Mouse (Mus musculus): ENCODE measurements around the gene Mrfap1. TPM values are rescaled to one million over a fixed set of nuclear protein-coding genes. Genes with fewer than 3 reads are reported as not detected.
"Not testable (repeated sequence)": the region's sequence is repeated elsewhere in the genome, so short reads cannot be mapped to it uniquely, and the experiment has no call there.

The Mrfap1 gene
- total RNA-seq (2021), result 100 to 1,000 TPM; 300 to 317 TPM

DNA sequence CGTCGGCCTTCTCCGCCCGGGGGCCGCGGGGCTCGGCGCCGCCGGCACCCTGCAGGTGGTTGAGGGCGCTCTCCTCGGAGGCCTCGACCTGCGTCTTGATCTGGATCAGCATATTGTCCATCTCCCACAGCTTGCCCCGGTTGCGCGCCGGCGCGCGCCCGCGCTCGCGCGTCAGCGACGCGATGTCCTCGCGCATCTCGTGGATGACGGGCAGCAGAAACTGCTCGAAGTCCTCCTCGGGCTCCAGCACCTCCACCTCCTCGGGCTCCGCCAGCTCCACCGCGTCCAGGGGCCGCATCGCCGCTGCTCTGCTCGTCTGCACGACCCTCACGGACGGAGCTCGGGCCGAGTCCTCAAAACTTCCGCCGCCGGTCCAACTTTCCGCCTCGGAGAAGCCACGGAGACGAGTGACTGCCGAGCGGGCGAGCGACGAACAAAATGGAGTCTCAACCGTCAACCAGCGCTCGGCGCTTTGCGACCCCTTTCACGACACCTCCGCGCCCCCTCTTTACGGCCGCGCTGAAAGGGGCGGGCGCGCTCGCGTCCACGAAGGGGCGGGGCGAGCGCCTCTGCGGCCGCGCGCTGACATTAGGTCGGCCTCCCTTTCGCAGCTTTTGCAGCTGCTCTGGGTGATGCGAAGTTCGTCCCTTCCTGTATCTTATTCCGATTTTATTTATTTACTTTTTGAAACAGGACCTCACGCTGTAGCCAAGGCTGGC lies at the start of gene Mrfap1:
Gene Mrfap1 (minus strand): TSS at position 477 of the 719 bp plus-strand sequence.
- peak; percentile 96 for DNase-seq
- intact Hi-C loops (cut with DNase I), result not testable (repeated sequence)

DNA sequence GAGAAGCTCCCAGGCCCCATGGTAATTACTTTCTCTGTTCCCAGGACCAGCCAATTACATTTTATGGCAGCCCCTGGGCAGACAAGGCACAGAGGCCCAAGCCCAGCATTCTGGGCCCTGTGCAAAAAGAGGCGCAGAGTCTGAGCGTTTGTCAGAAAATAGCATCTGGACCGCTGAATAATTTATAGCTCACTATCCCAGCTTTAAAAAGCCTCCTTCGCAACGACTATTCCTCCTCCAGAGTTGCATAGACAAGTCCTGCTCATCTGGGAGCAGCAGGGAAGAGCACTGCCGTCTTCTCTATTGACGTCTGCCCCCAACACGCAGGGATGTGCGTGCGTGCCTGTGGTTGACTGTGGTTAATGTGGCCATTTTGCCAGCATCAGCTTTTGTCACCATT lies 47.9 kb upstream of the Mrfap1 start:
- DNase-seq, result no peak
- intact Hi-C loops (cut with DNase I), result no loop called here

DNA sequence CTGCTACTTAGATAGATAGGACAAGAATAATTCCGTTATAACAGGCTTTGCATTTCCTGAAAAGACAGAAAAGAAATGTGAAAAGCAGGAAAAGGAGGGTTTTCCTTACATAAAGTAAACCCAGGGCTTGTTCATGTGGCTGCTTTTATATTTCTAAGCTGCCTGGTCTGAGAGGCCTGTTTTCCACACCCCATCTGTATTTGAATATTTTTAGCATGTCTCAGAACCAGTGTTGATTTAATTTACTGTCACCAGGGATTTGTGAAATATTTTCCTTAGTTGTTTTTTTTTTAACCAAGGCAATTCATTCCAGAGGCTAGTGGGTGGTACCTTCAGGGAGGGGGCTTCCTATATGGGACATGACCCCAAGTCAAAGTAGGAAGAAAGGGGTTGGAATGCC lies 45.1 kb upstream of the Mrfap1 start:
- intact Hi-C loops (cut with DNase I), result no loop called here
- DNase-seq, result no peak

DNA sequence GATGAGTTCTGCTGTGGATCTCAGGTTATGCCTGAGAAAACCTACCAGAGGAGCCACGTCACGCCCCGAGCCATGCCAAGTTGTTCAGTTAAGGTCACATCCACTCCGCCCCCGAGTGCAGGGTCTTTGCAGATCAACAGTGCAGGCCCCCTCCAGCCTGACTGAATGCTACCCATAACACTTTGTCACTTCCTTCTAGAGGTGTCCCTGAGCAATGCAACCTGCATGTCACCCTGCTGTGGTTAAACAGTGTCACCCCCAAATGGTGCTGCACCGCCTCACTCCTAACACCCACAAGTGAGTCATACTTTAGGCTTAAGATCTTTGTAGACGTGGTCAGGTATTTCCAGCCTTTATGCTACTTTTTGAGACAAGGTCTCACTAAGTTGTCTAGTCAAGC lies 43.5 kb upstream of the Mrfap1 start:
- DNase-seq, result no peak
- intact Hi-C loops (cut with DNase I), result no loop called here

DNA sequence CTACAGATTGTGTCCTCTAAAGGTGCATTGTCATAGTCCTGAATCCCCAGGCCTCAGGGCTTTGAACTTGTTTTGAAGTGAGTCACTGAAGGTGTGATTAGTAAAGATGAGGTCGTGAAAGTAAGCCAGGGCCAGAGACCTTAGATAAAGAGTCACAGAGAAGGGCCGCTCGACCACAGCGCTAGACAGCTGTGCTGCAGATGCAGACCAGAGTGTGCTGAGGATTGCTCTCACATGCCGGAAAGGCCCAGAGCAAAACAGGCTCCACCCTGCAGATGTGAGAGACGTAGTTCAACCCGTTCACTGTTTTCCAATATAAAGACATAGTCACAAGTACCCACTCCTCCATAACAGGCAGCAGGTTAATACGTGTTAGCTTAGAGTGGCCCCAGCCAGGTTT lies 43.0 kb upstream of the Mrfap1 start:
- intact Hi-C loops (cut with DNase I), result loop anchor here (5.0 kb wide), 2 partner anchors 98 to 163 kb away; no protein-coding TSS in a partner anchor
- no peak for DNase-seq

DNA sequence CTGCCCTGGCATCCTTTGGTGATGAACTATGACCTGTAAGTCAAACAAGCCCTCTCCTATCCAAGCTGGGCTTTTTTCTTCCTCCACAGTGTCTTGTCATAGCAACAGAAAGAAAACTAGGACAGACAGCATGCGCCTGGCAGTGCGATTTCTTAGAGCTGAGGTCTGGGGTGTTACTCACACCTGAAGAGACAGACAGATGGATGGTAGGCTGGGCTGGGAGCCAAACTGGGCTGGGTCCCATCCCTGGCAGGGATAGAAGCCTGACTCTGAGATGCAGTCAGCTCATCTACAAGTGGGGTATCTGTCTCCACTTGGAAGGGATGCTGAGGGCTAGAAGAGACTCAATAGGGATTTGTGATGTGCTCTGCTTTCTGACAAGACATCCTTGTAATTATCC lies 42.5 kb upstream of the Mrfap1 start:
- intact Hi-C loops (cut with DNase I), result loop anchor here (5.0 kb wide), 2 partner anchors 98 to 163 kb away; no protein-coding TSS in a partner anchor
- no peak for DNase-seq

DNA sequence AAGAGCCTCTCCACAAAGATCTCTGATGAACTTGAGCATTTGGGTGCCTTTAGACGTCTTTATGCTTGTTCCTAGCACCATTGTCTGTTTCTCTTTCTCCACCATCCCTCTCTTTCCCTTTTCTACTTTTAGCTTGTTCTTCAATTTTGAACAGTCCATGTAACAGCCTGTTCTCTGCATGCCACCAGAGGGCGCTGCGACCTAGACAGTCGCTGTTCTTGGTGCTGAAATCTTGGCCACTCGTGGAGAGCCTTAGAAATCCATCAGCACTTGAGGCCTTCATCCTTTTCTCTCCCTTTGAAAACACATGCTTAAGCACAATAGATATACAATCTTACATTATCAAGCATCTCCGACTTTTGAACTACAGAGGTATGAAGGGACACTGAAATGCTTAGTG lies 39.4 kb upstream of the Mrfap1 start:
- intact Hi-C loops (cut with DNase I), result loop anchor here (1.0 to 5.0 kb wide), 3 partner anchors 84 to 166 kb away; no protein-coding TSS in a partner anchor
- peak; percentile 66 to 83 for DNase-seq

DNA sequence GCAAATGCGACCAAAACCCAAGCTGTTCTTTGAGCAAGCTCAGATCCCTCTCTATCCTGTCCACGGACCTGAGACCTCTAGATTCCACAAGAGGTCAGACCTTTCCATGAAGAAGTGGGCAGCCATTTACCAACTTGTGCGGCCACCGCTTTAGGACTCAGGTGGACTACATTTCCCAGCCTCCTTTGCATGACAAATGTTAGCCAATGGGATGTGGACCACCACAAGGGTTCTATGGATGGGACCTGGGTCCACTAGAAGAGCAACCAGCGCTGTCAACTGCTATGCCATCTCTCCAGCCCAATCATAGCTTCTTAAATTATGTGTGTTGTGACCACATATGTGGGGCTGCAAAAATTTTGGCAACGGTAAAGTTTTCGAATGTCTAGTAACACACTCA lies 34.7 kb upstream of the Mrfap1 start:
- no peak for DNase-seq
- intact Hi-C loops (cut with DNase I), result no loop called here

DNA sequence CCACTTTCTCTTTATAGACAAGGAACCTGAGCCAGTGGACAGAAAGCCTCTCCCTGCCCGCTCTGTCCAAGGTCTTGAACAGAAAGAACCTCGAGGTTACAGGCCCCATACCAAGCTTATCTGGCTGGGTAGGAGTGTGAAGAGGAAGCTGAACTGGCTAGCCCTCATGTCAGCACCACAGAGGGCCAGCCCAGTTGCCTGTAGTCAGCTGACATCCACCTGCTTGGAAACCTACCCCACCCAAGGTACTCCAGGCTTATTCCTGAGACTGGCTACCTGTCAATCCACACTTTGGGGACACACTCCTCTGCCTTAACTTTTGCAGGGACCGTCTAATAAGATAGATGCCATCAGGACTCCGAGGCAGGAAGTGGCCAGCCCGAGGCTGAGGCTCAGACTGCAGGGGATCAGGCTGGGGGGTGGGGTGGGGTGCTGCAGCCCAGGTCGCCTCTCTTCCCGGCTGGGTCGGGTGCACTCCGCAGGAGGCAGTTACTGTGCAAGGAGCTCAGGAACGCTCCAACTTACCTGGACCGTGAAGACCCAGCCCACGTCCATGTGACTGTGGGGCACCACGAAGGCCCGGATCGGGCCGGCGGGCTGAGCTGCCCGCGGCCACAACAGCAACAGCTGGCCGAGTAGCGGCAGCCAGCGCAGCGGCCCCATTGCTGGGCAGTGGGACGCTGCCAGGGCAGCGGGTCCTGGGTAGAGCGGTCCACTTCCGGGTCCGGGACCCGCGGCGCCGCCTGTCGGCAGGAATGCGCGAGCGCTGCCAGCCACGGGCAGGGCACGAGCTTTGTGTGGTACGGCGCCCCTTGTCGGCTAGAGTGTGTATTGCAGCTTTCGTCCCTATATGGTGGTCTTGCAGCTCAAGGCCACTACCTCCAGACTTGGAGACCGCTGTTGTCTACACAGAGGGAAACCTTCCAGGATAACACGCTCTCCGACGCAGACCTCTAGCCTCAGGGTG lies 33.6 kb upstream of the Mrfap1 start, which contains the start of gene Man2b2:
Gene Man2b2 (minus strand): TSS at position 741 of the 967 bp plus-strand sequence.
- intact Hi-C loops (cut with DNase I), result loop anchor here (1.0 kb wide), 1 partner anchor 74 kb away; no protein-coding TSS in a partner anchor

DNA sequence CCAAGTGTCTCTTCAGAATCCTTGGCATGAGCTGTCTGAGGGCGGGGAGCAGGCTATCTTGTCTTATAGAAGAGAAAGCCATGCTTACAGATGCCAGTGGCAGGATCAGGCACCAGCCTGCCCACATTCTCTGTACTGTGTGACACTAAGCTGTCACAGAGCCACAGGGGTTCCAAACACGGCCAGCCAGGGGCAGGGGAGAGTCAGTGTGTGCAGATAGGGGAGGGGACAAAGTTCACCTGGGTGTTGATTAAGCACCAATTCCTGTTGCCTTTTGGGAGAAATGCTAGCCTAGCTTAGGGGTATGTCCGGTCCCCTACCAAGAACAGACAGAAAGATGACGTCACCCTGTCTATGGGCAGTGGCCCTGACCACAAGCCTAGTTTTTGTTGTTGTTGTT lies 32.5 kb upstream of the Mrfap1 start:
- intact Hi-C loops (cut with DNase I), result no loop called here
- DNase-seq, result no peak

More for the DNA sequence above, 33.6 kb upstream of the Mrfap1 start, which contains the start of gene Man2b2:
- DNase-seq, result peak; percentile 89 to 95

DNA sequence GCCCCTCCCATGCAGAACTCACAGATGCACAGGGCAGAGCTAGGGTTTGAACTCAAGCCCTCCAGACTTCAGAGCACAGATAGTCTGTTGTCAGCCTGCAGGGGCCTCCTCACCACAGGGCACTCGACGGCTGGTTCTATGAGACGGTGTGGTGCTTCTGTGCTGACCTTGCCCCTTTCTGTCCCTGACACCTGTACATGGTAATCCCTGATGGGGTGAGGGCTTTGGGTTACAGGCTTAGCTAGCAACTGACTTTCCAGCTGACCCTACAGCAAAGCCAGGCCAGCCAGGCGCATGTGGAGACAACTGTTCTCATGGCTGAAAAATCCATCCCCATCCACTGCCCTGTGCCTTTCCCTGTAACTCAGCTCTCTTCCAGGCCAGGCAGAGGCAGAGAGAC lies 26.3 kb upstream of the Mrfap1 start:
- DNase-seq, result no peak
- intact Hi-C loops (cut with DNase I), result no loop called here

DNA sequence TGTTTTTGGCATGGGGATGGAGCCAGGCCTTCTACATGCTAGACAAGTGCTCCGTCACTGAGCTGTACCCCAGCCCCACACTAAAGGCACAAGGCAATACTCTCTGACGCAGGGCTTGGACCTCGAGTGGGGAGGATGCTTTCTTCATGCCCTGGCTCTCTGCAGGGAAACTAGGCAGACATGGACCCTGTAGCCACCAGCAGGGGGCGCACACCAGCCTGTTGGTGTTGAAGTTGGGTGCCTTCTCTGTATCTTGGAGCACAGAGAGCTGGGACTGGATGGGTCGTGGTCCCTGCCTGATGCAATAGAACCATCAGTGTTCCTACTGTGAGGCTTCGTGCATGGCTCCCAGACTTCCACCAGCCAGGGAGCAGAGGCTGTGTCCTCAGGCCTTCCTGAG lies 23.6 kb upstream of the Mrfap1 start:
- peak in 1 of 2 experiments; percentile 55 for DNase-seq
- intact Hi-C loops (cut with DNase I), result no loop called here

DNA sequence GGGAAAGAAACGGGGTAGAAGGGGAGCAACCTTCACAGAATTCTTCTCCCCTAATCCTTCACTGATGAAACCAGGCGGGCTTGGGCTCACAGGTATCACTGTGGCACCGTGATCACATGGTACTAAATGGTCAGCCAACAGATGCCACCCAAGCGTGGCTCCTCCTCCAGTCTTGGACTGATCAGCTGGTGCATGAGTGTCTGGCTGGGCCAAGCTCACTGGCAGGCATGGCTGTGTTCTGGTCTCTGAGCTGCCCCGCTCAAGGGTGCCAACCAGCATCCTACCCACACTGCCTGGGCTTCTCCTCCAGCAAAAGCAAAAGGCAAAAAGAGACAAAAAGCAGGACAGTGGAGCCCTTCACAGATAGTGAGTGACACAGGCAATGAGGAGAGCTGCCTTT lies 23.2 kb upstream of the Mrfap1 start:
- intact Hi-C loops (cut with DNase I), result no loop called here
- DNase-seq, result no peak

DNA sequence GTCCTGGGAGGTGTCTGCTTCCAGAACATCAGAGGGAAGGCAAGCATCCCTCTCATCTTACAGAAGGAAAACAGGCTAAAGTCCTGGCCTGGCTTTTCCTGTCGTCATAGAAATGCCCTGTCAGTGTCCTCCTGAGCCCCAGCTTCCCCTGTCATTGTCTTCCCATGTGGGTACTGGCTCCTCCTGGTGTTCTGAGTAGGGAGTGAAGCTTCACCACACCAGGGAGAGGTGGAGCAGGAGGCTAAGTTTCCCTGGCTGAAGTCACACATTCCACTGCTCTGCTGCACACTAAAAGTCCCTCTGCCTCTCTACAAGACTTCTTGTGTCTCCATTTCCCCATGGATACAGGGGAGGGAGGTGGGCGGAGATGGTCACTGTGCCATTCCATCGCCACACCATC lies 21.2 kb upstream of the Mrfap1 start:
- intact Hi-C loops (cut with DNase I), result no loop called here
- no peak for DNase-seq

DNA sequence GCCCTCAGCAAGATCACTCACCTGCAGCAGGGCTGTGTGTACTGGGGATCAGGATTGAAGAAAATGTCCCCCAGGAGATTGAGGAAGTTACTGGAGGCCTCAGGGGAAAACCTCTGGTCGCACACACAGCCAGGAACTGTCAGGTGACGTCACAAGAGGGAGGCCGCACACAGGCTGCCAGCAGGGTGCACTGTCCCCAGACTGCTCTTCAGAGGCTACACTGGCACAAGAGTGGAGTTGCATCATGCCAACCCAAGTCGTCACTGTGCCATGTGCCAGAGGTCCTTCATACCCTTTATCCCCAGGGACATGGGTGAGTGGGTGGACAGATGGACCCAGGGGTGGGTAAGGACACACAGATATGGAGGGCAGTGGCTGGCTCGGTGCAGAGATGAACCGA lies 18.0 kb upstream of the Mrfap1 start:
- DNase-seq, result no peak
- intact Hi-C loops (cut with DNase I), result no loop called here

DNA sequence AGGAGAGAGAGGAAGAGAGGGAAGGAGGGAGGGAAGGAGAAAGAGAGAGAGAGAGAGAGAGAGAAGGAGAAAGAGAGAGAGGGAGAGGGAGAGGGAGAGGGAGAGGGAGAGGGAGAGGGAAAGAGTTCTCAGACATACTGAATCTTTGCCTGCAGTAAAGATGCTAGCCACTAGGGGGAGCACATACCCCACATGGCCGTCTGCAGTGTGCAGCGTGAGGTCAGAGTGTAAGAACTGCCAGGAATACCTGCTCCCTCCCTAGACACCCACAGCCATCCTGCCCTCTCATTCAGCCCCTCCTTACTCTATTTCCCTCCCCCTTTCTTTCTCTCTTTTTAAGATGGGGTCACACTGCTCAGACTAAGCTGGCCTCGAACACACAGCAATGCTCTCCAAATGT lies 14.8 kb upstream of the Mrfap1 start:
- peak; percentile 67 to 85 for DNase-seq
- intact Hi-C loops (cut with DNase I), result no loop called here

DNA sequence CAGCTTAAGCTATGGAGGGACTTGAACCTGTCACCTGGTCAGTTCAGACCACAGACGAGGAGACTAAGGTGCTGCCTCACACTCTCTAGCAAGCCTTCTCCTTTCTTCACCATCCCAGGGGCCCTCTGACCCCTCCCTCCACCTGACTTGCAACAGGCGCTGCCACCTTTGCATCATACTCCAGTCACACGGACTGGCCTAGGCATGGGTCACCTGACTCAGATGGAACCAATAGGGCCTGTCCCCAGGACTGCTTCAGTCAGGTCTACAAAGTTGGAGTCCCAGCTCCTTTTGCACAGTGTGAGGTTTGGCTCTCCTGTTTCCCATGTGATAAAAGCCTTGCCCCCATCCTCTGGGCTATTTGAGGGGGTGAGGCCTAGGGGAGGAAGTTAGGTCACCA lies 14.1 kb upstream of the Mrfap1 start:
- intact Hi-C loops (cut with DNase I), result no loop called here
- DNase-seq, result no peak

DNA sequence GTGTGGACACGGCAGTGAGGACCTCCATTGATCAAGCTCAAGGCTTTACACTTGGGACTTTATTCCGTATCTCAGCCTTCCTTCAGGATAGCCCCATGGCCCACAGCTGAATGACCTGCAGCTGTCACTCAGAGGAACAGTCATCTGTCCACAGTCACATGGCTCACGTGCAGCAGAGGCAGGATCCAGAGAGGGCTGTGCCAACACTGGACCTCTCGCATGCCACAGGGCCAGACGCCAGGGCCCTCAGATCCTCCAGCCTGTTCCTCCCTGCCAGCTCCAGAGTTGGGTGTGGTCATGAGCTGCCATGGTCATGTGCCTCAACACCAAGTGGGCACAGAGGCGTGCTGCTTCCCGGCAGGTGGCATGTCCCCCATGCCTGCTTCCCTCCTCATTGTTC lies 12.6 kb upstream of the Mrfap1 start:
- intact Hi-C loops (cut with DNase I), result no loop called here
- peak; percentile 57 to 69 for DNase-seq

DNA sequence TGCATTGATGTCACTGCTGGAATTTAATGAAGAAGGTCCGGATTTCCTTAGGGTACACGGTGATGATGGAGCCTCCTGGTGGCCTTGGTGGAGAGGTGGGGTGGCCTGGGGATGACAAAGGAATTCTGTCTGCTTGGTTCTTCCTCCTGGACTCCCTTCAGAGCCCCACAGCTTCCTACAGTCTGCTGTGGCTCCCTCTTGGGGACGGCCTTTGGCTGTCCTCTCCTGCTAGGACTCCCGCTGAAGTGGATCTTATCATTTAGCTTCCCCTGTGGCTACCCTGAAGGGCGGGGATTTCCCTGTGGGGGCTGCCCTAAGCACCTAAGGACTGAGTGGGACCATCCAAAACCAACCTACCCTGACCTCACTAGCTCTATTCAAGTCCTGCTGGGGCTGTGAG lies 10.5 kb upstream of the Mrfap1 start:
- peak in 1 of 2 experiments; percentile 32 for DNase-seq

DNA sequence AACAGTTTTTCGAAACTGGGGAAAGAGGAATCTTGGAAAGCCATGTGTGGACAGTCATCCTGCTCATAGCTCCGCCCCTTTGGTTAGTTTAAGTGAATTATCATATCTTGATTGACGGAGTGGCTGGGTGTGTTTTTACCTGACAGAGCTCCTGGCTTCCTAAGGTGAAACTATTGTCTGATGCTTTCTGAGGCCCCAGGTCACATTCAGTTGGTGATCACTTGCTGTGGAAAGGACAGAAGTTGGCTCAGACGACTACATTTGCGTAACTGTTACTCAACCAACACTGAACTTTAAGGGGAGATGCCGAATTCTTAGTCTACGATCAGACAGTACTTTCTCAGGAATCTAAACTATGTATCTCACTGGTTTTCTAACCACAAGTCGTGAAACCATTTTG lies 719 bp upstream of the Mrfap1 start:
- DNase-seq, result no peak
- intact Hi-C loops (cut with DNase I), result no loop called here

More for the DNA sequence above, 10.5 kb upstream of the Mrfap1 start:
- intact Hi-C loops (cut with DNase I), result no loop called here

DNA sequence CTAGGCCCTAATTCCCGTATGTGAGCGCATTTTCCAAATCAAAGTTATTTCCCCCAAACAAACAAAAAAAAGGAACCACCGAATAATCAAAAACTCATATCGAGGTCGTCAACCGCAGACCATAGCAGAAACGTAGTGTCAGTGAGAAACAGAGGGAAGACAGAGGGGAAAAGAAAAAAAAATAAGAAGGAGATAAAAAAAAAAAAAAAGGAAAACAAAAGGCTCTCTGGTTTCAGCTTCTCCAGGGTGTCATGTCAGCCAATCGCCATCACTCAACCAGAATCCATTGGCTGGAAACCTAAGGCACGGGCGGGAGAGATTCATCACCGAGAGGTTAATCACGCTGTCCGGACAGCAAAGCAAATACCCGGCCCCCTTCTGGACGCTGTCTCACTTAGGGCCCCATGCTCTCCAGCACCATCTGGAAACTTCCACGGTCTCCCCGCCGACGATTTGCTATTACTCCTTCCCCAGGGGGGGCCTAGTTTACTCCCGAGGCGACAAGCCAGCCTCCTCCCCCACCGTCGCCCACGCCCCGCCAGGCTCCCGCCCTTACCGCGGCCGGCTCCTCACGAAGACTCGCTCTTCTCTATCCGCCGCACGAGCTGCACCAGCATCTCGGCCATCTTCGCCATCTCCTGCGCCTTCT lies 801 bp downstream of the Mrfap1 start:
- peak; percentile 78 to 80 for DNase-seq
- intact Hi-C loops (cut with DNase I), result not testable (repeated sequence)

All from heart, postnatal 10 days (tissue).